Mouse (Mus musculus) heart, adult 2 months (tissue): ENCODE measurements around the gene Trmt1.
A peak's percentile ranks its signal among the peaks of the same experiment; 100 is the strongest.

ENCODE experiments used
- CTCF ChIP-seq: fragments of 200-600 bp; IDR thresholded peaks from 2 replicates; pipeline ENCODE4 v1.8.1; 2022; ENCODE audit warnings: antibody characterized with exemption, mild to moderate bottlenecking, moderate library complexity
- EP300 ChIP-seq: fragments of 200-500 bp; IDR thresholded peaks from 2 replicates; pipeline ENCODE4 v1.6.1; 2011; ENCODE audit warnings: low read depth, low read length, control low read depth; ENCODE audit not compliant: insufficient read depth

- peak; percentile 95 for TF ChIP-seq CTCF
- peak; percentile 95 for TF ChIP-seq EP300
Measured at GRCm38 (mm10) chr8:84708774-84709475, 22.8 kb downstream of the Trmt1 start.
